Mouse (Mus musculus) G1E (cell line): ENCODE measurements around the gene Tex26.

Experiments
- CTCF ChIP-seq: IDR thresholded peaks from 2 replicates; pipeline ENCODE4 v1.5.1; 2012; ENCODE audit warnings: low read depth, low read length, inconsistent platforms, mixed read lengths
- POLR2AphosphoS5 ChIP-seq: IDR thresholded peaks from 2 replicates; pipeline ENCODE4 v1.6.1; 2012; ENCODE audit warnings: low read depth, low read length, inconsistent platforms; ENCODE audit not compliant: insufficient replicate concordance

- TF ChIP-seq POLR2AphosphoS5: no peak
- no peak for TF ChIP-seq CTCF
Observed at GRCm38 (mm10) chr5:149474142-149474541, 34.7 kb downstream of the Tex26 start.
